Mouse (Mus musculus): ENCODE data around the gene Armc8. TPM values are rescaled to one million over a fixed set of nuclear protein-coding genes. Genes with fewer than 3 reads are reported as not detected.

The Armc8 gene
- polyA plus RNA-seq, 1 experiment from 2014 or later, result 11.9 TPM

DNA sequence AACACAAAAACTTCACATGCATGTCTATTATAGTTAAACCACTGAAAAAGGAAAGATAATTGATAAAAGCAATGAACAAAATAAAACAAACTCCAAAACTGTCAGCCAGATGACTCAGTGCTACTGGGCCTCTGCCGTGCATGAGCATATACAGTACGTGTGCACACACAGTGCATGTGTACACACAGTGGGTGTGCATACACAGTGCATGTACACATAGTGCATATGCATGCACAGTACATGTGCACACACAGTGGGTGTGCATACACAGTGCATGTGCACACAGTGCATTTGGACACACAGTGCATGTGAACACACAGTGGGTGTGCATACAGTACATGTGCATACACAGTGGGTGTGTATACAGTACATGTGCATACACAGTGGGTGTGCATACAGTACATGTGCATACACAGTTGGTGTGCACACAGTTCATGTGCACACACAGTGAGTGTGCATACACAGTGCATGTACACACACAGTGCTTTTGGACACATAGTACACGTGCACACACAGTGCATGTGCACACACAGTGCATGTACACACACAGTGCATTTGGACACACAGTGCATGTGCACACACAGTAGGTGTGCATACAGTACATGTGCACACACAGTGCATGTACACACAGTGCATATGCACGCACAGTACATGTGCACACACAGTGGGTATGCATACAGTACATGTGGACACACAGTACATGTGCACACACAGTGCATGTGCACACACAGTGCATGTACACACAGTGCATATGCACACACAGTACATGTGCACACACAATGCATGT, 126.9 kb downstream of the Armc8 start:
- Histone ChIP-seq H3K9ac (no peak overlapping the region), H3K4me1 (replicated peaks) (no peaks in the 10 kb centered on the region; the same call in 1 of the 2 replicates), H3K36me3 (no peaks in the 10 kb centered on the region), H3K27ac (no peak overlapping the region), H3K4me3 (replicated peaks) (no peak overlapping the region), H3K4me2 (no peak overlapping the region), H3K9me3 (replicated peaks) (no peaks in the 10 kb centered on the region), H3K27me3 (peaks cover 32% of the 10 kb centered on the region)
- ATAC-seq (ENCODE audit: low read depth) (peak; percentile 29; the same call in 1 of the 2 replicates), DNase-seq (no peak)
- WGBS (ENCODE audit: insufficient replicate concordance), result 78% methylated on average over 4 of the region's 4 CpGs

DNA sequence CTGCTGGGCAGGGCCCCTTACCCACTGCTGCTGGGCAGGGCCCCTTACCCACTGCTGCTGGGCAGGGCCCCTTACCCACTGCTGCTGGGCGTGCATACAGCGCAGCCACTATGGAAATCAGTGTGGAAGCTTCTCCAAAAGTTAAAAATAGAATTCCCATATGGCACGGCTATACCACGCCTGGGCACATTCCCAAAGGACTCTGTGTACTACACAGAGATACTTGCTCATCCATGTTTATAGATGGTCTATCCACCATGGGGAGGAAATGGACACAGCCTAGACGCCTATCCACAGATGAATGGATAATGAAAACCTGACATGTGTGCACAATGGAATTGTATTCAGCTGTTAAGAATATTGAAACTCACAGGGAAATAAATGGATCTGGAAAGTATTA, 127.8 kb downstream of the Armc8 start:
- no peak overlapping the region for H3K9ac ChIP-seq
- H3K36me3 ChIP-seq, result no peaks in the 10 kb centered on the region
- H3K4me1 ChIP-seq (replicated peaks), result peaks cover 4% of the 10 kb centered on the region; the same call in 1 of the 2 replicates
- H3K27ac ChIP-seq, result no peak overlapping the region
- no peak overlapping the region for H3K4me3 ChIP-seq (replicated peaks)
- no peak overlapping the region for H3K4me2 ChIP-seq
- ATAC-seq (ENCODE audit: low read depth) (no peak), DNase-seq (no peak)
- H3K9me3 ChIP-seq (replicated peaks), result no peaks in the 10 kb centered on the region
- WGBS (ENCODE audit: insufficient replicate concordance), result 67% methylated on average over 5 of the region's 5 CpGs
- H3K27me3 ChIP-seq, result peaks cover 41% of the 10 kb centered on the region

DNA sequence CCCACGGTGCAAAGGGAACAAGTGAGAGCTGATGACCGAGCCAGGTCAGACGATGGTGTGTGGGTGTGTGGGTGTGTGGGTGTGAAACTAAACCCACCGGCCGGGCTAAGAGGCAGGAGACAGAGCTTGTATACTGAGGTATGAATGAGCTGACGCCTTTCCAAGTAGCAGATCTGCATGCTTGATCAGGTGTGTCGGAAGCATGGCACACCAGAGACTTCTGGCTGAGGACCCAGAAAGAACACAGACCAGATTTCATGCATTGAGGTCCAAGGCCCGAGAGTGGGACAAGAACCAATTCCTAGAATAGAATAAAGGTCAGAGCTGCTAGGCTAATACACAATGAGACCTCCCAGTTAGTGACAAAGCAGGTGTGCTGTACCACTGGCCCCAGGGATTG, 129.6 kb downstream of the Armc8 start:
- no peak overlapping the region for H3K27ac ChIP-seq

DNA sequence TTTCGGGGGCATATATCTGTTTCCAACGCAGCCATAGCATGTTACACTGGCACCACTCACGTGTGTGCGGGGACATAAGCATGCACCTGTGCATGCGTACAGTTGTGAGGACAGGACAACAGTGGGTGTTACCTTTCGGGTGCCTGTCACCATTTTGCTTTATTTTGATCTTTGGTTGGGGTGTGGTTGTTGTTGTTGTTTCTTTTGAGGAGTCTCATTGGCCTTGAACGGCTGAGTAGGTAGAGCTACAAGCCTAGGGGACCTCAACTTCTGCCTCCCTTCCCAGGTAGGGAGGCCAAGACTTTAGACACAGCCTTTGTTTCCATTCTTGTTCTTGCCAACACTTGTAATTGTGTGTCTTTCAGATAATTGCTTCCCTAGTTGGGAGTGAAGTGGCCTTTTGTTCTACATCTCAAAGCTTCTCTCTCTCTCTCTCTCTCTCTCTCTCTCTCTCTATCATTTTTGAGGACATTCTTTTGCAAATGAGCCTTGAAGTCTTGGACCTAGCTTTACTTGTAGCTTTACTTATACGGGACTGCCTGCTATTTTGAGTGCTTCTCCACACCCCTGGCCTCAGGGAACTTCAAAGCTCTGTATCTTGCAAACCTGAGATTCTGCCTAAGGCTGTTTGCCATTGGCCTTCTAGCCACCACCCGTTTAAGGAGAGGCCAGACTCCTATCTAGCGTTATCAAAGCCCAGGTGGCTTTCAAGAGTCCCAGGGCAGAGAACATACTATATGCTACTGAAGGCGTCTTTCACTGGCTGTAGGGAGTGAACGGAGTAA, 130.7 kb downstream of the Armc8 start:
- H3K4me3 ChIP-seq (replicated peaks), result no peak overlapping the region
- H3K9me3 ChIP-seq (replicated peaks), result no peaks in the 10 kb centered on the region
- H3K27me3 ChIP-seq, result peaks cover 66% of the 10 kb centered on the region
- no peaks in the 10 kb centered on the region for H3K36me3 ChIP-seq
- H3K27ac ChIP-seq, result no peak overlapping the region
- WGBS (ENCODE audit: insufficient replicate concordance), result 57% methylated on average over 12 of the region's 12 CpGs
- no peak overlapping the region for H3K9ac ChIP-seq
- DNase-seq (no peak), ATAC-seq (ENCODE audit: low read depth) (no peak)
- peaks cover 21% of the 10 kb centered on the region for H3K4me1 ChIP-seq (replicated peaks)
- no peak overlapping the region for H3K4me2 ChIP-seq

More for the DNA sequence above, 129.6 kb downstream of the Armc8 start:
- Histone ChIP-seq H3K9me3 (replicated peaks) (no peaks in the 10 kb centered on the region), H3K4me3 (replicated peaks) (no peak overlapping the region), H3K36me3 (no peaks in the 10 kb centered on the region), H3K4me2 (no peak overlapping the region), H3K4me1 (replicated peaks) (peaks cover 15% of the 10 kb centered on the region; the same call in 1 of the 2 replicates), H3K27me3 (peaks cover 60% of the 10 kb centered on the region), H3K9ac (no peak overlapping the region)
- no peak for DNase-seq
- 64% methylated on average over 8 of the region's 8 CpGs for WGBS (ENCODE audit: insufficient replicate concordance)
- ATAC-seq (ENCODE audit: low read depth), result no peak

DNA sequence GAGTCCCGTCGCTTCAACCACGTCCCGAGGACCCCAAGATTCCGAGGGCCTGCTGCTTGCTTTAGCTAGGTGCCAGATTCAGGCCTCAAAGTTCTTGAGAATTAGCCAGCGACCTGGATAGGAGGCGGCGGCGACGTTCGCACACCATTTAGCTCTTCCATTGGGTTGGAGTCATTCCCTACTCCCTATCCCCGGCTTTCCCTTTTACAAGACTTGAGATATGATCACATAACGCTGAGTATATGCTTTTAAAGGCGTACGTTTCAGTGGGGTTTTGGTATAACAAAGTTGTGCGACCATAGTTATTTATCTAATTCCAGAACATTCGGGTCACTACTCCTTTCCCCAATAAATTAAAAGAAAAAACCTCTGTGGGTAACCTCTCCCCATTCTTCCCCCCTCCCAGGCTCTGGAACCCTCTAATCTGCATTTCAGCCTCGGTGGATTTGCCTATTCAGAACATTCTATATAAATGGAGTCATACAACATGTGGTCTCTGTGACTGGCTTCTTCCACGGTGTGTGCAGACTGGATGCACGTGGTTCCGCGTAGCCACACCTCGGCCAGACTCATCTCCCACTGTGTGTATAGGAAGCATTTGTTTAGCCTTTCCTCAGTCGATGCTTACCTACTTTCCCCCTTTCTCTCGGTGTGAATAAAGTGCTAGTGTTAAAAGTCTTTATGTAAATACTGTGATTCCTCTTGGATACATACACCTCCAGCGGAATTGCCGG, 131.5 kb downstream of the Armc8 start, which contains the start of gene Mras:
TSS of gene Mras (minus strand) at position 351 of the 734 bp plus-strand sequence.
- Histone ChIP-seq H3K9me3 (replicated peaks) (no peaks in the 10 kb centered on the region), H3K9ac (peak within 1 kb of the TSS; percentile 70), H3K4me3 (replicated peaks) (peak within 1 kb of the TSS; percentile 64), H3K4me1 (replicated peaks) (peaks cover 27% of the 10 kb centered on the region), H3K27ac (no peak within 1 kb of the TSS), H3K4me2 (peak within 1 kb of the TSS; percentile 77), H3K27me3 (peaks cover 66% of the 10 kb centered on the region), H3K36me3 (no peaks in the 10 kb centered on the region)
- DNase-seq (no peak), ATAC-seq (ENCODE audit: low read depth) (no peak)
- WGBS (ENCODE audit: insufficient replicate concordance), result 16% methylated on average over 27 of the region's 27 CpGs

- Histone ChIP-seq H3K9me3 (replicated peaks) (no peaks in the 10 kb centered on the region), H3K4me3 (replicated peaks) (peak overlapping the region; percentile 64), H3K9ac (peak overlapping the region; percentile 70), H3K27me3 (peaks cover 66% of the 10 kb centered on the region), H3K36me3 (no peaks in the 10 kb centered on the region), H3K27ac (no peak overlapping the region), H3K4me2 (peak overlapping the region; percentile 77), H3K4me1 (replicated peaks) (peaks cover 32% of the 10 kb centered on the region)
- ATAC-seq (ENCODE audit: low read depth) (peak; percentile 70), DNase-seq (peak; percentile 17)
- under 1% methylated on average over 74 of the region's 86 CpGs for WGBS (ENCODE audit: insufficient replicate concordance)
These were observed 132.3 kb downstream of the Armc8 start for GRCm38 (mm10) chr9:99436182-99437030.

GRCm38 (mm10) chr9:99435619-99436181, 133.0 kb downstream of the Armc8 start:
- Histone ChIP-seq H3K4me2 (peak overlapping the region; percentile 77), H3K27ac (no peak overlapping the region), H3K9me3 (replicated peaks) (no peaks in the 10 kb centered on the region), H3K4me1 (replicated peaks) (peaks cover 32% of the 10 kb centered on the region), H3K4me3 (replicated peaks) (peak overlapping the region; percentile 64), H3K9ac (peak overlapping the region; percentile 70), H3K36me3 (no peaks in the 10 kb centered on the region), H3K27me3 (peaks cover 66% of the 10 kb centered on the region)
- ATAC-seq (ENCODE audit: low read depth) (no peak), DNase-seq (no peak)
- 35% methylated on average over 16 of the region's 16 CpGs for WGBS (ENCODE audit: insufficient replicate concordance)

DNA sequence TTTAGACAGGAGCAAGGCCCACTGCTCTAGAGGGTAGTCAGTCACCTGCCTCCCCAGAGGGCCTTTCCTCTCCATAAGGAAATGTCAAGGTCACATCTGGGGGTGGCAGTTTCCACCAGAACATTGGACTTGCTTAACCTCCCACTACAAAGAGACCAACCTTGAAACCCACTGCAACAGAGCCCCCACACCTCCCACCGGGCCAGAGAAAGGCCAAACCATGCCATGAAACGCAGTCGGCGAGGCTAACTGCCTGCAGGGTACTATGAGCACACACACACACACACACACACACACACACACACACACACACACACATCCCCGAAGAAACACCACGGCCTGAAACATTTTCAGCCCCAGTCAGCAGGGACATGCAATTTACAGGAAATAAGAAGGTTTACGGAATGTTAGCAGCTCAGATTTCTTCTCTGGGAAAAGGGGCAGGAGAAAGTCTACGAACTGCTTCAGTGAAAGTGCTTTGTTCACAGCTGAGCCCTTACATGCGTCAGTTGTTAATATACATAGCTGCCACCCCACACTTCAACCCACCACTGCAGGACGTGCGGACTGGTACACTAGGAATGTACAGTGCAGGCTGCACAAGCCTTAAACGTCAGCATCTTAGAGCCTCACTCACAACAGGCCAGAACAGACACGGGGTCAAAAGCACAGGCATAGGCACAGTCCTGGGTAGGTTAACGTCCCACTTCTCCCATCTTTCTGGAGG, 133.6 kb downstream of the Armc8 start:
- H3K27ac ChIP-seq, result no peak overlapping the region
- peaks cover 62% of the 10 kb centered on the region for H3K27me3 ChIP-seq
- H3K4me2 ChIP-seq, result peak overlapping the region; percentile 77
- peaks cover 32% of the 10 kb centered on the region for H3K4me1 ChIP-seq (replicated peaks)
- no peaks in the 10 kb centered on the region for H3K36me3 ChIP-seq
- peak overlapping the region; percentile 64 for H3K4me3 ChIP-seq (replicated peaks)
- H3K9me3 ChIP-seq (replicated peaks), result no peaks in the 10 kb centered on the region
- DNase-seq (no peak), ATAC-seq (ENCODE audit: low read depth) (no peak)
- no peak overlapping the region for H3K9ac ChIP-seq
- WGBS (ENCODE audit: insufficient replicate concordance), result 56% methylated on average over 14 of the region's 14 CpGs

- Histone ChIP-seq H3K9ac (no peak overlapping the region), H3K4me3 (replicated peaks) (no peak overlapping the region), H3K27ac (no peak overlapping the region), H3K27me3 (peaks cover 40% of the 10 kb centered on the region), H3K9me3 (replicated peaks) (no peaks in the 10 kb centered on the region), H3K4me2 (no peak overlapping the region), H3K4me1 (replicated peaks) (peaks cover 32% of the 10 kb centered on the region), H3K36me3 (no peaks in the 10 kb centered on the region)
- DNase-seq (peak; percentile 24), ATAC-seq (ENCODE audit: low read depth) (peak; percentile 77)
- 12% methylated on average over 4 of the region's 4 CpGs for WGBS (ENCODE audit: insufficient replicate concordance)
These were observed 136.2 kb downstream of the Armc8 start for GRCm38 (mm10) chr9:99432478-99432877.

DNA sequence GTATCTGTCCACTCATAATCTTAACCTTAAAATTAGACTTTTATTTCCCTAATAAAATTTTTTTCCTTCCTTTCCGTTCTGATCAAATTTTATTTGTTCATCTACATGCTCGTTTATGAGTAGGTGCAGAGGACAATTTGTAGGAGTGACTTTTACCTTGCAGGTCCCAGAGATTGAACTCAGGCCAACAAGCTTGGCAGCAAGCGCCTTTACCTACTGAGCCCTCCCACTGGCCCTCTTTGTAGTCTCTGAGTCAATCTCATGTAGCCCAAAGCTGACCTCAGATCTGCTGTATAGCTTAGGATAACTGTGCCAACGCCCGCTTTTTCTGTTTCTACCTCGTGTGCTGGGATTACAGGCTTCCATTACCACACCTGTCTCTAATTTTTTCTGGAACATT, 136.7 kb downstream of the Armc8 start:
- no peaks in the 10 kb centered on the region for H3K36me3 ChIP-seq
- no peaks in the 10 kb centered on the region for H3K9me3 ChIP-seq (replicated peaks)
- WGBS (ENCODE audit: insufficient replicate concordance), result 54% methylated on average over 6 of the region's 6 CpGs
- ATAC-seq (ENCODE audit: low read depth) (no peak), DNase-seq (no peak)
- H3K27ac ChIP-seq, result no peak overlapping the region
- H3K4me1 ChIP-seq (replicated peaks), result peaks cover 32% of the 10 kb centered on the region
- H3K4me3 ChIP-seq (replicated peaks), result no peak overlapping the region
- no peak overlapping the region for H3K4me2 ChIP-seq
- peaks cover 35% of the 10 kb centered on the region for H3K27me3 ChIP-seq
- no peak overlapping the region for H3K9ac ChIP-seq
